Comparison of ENCODE assay signal across 13 mouse cellular contexts in genomic region chr8:125740655-125741054, GRCm38 (mm10).
"Had no signal": no experiment of that assay in that cellular context is flagged by ENCODE, and none has a peak within 500 bp of the region (broad histone marks: within the 10 kb centered on the region; RNA-seq: fewer than 3 reads in every experiment).

No protein-coding gene starts in this region.

- H3K36me3 ChIP-seq: liver, embryonic 15.5 days; lung, embryonic 15.5 days; midbrain, embryonic 13.5 days; midbrain, embryonic 15.5 days; neural tube, embryonic 12.5 days had no signal

- H3K27me3 ChIP-seq: liver, embryonic 15.5 days; lung, embryonic 15.5 days; megakaryocyte, embryonic 14.5 days; midbrain, embryonic 13.5 days; midbrain, embryonic 15.5 days; neural tube, embryonic 12.5 days had no signal

- ATAC-seq: liver, postnatal 0 days; midbrain, embryonic 13.5 days; midbrain, embryonic 15.5 days had no signal

- H3K4me2 ChIP-seq: liver, embryonic 15.5 days; lung, embryonic 15.5 days; midbrain, embryonic 11.5 days; midbrain, embryonic 13.5 days; midbrain, embryonic 15.5 days; neural tube, embryonic 12.5 days had no signal

- H3K4me1 ChIP-seq: liver, embryonic 15.5 days; midbrain, embryonic 15.5 days; neural tube, embryonic 12.5 days had no signal

- H3K9ac ChIP-seq: liver, embryonic 15.5 days; liver, postnatal 0 days; lung, embryonic 15.5 days; midbrain, embryonic 13.5 days; midbrain, embryonic 15.5 days; neural tube, embryonic 12.5 days had no signal

- DNase-seq: liver, postnatal 0 days; lung, adult 2 months; lung, postnatal 14 days; lung, postnatal 36 days; right cerebral cortex, postnatal 14 days had no signal

- H3K4me3 ChIP-seq: liver, embryonic 15.5 days; lung, embryonic 15.5 days; megakaryocyte, embryonic 14.5 days; midbrain, embryonic 13.5 days; midbrain, embryonic 15.5 days; neural tube, embryonic 12.5 days had no signal

- H3K9me3 ChIP-seq: liver, embryonic 15.5 days; lung, embryonic 15.5 days; megakaryocyte, embryonic 14.5 days; midbrain, embryonic 13.5 days; midbrain, embryonic 15.5 days; neural tube, embryonic 12.5 days had no signal

- H3K27ac ChIP-seq: liver, embryonic 15.5 days; macrophage; midbrain, embryonic 13.5 days; midbrain, embryonic 15.5 days; neural tube, embryonic 12.5 days had no signal
